Mouse (Mus musculus) E14TG2a.4 (cell line): ENCODE data around the gene Gast.
A peak's percentile ranks its signal among the peaks of the same experiment; 100 is the strongest.
"Not testable (repeated sequence)": the region's sequence is repeated elsewhere in the genome, so short reads cannot be mapped to it uniquely, and the experiment has no call there.

Experiments used
- H3K27me3 ChIP-seq: 2 replicates; pipeline ENCODE4 v1.6.1; 2014; ENCODE audit warnings: low read length, control low read depth; ENCODE audit not compliant: insufficient read depth
- H3K36me3 ChIP-seq: 2 replicates; pipeline ENCODE4 v1.6.1; 2014; ENCODE audit warnings: low read length, control low read depth; ENCODE audit not compliant: insufficient read depth
- H3K4me1 ChIP-seq: replicated peaks from 2 replicates; pipeline ENCODE4 v1.6.1; 2014; ENCODE audit warnings: low read depth, low read length, control low read depth
- H3K4me3 ChIP-seq: replicated peaks from 2 replicates; pipeline ENCODE4 v1.5.1; 2014; ENCODE audit warnings: mild to moderate bottlenecking, low read length
- H3K9me3 ChIP-seq: 2 replicates; pipeline ENCODE4 v1.6.1; 2014; ENCODE audit warnings: low read length, control low read depth
- CTCF ChIP-seq: conservative IDR thresholded peaks from 2 replicates; pipeline ENCODE4 v1.5.1; 2014; ENCODE audit warnings: low read length
- NANOG ChIP-seq: IDR thresholded peaks from 2 replicates; pipeline ENCODE4 v1.6.1; 2014; ENCODE audit warnings: borderline replicate concordance, low read length, mixed read lengths
- POU5F1 ChIP-seq: IDR thresholded peaks from 2 replicates; pipeline ENCODE4 v1.6.1; 2014; ENCODE audit warnings: low read length, borderline replicate concordance

The Gast gene

DNA sequence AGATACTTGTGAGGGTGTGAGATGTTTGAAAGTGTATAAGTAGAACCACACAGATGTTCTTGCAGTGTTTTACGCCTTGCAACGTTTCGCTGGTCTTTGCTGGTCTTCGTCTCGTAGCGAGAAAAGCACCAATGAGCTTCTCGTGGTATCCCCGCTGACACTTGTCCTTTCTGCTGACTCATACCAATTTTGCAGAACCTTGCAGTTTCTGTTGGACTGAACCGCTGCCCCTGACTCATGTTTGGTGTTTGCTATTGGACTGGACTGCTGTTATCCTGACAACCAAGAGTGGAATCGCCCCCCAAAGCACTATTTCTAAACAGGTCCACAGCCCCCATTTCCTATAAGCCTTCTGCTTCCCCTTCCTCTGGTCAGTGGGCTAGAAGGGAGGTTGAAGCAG is 10.1 kb downstream of the Gast start:
- peaks cover 42% of the 10 kb centered on the region for H3K4me1 ChIP-seq
- no peaks in the 10 kb centered on the region; the same call in 1 of the 2 replicates for H3K9me3 ChIP-seq
- no peak for TF ChIP-seq NANOG
- no peak for TF ChIP-seq CTCF
- TF ChIP-seq POU5F1 = no peak
- no peak overlapping the region for H3K4me3 ChIP-seq
- H3K36me3 ChIP-seq = peaks cover 17% of the 10 kb centered on the region
- no peaks in the 10 kb centered on the region for H3K27me3 ChIP-seq

GRCm38 (mm10) chr11:100352076-100352857 is 18.1 kb downstream of the Gast start:
- no peak for TF ChIP-seq NANOG
- TF ChIP-seq POU5F1 = no peak
- no peak; the same call in 1 of the 2 replicates for TF ChIP-seq CTCF

GRCm38 (mm10) chr11:100355151-100355951 is 21.1 kb downstream of the Gast start:
- Histone ChIP-seq H3K27me3 (peaks cover 15% of the 10 kb centered on the region), H3K4me3 (peak overlapping the region; percentile 95), H3K4me1 (peaks cover 70% of the 10 kb centered on the region), H3K36me3 (peaks cover 41% of the 10 kb centered on the region), H3K9me3 (no peaks in the 10 kb centered on the region)
- TF ChIP-seq CTCF (no peak), NANOG (no peak), POU5F1 (no peak)

More at GRCm38 (mm10) chr11:100352076-100352857, 18.1 kb downstream of the Gast start:
- peaks cover 67% of the 10 kb centered on the region for H3K36me3 ChIP-seq
- H3K27me3 ChIP-seq = peaks cover 12% of the 10 kb centered on the region
- no peaks in the 10 kb centered on the region for H3K9me3 ChIP-seq
- H3K4me3 ChIP-seq = no peak overlapping the region
- H3K4me1 ChIP-seq = peaks cover 77% of the 10 kb centered on the region

- H3K27me3 ChIP-seq = peaks cover 15% of the 10 kb centered on the region
- TF ChIP-seq CTCF (no peak), NANOG (no peak), POU5F1 (no peak)
- peak within 1 kb of the TSS; percentile 95 for H3K4me3 ChIP-seq
- H3K4me1 ChIP-seq = peaks cover 69% of the 10 kb centered on the region
- H3K9me3 ChIP-seq = no peaks in the 10 kb centered on the region
- H3K36me3 ChIP-seq = peaks cover 36% of the 10 kb centered on the region
Observed at GRCm38 (mm10) chr11:100355972-100356818, 22.0 kb downstream of the Gast start, which contains the start of gene Hap1. Gene Hap1 (minus strand): TSS chr11:100356128.

- peaks cover 30% of the 10 kb centered on the region for H3K36me3 ChIP-seq
- H3K4me1 ChIP-seq = peaks cover 63% of the 10 kb centered on the region
- H3K9me3 ChIP-seq = no peaks in the 10 kb centered on the region
- H3K4me3 ChIP-seq = peak overlapping the region; percentile 95
- TF ChIP-seq CTCF (no peak), NANOG (no peak), POU5F1 (no peak)
- peaks cover 15% of the 10 kb centered on the region for H3K27me3 ChIP-seq
Observed at GRCm38 (mm10) chr11:100356819-100357211, 22.6 kb downstream of the Gast start.

GRCm38 (mm10) chr11:100357408-100357807 is 23.2 kb downstream of the Gast start:
- H3K9me3 ChIP-seq = no peaks in the 10 kb centered on the region
- H3K4me3 ChIP-seq = peak overlapping the region; percentile 95; the same call in 1 of the 2 replicates
- peaks cover 24% of the 10 kb centered on the region for H3K36me3 ChIP-seq
- H3K27me3 ChIP-seq = peaks cover 15% of the 10 kb centered on the region
- peaks cover 57% of the 10 kb centered on the region for H3K4me1 ChIP-seq
- TF ChIP-seq POU5F1 = no peak
- TF ChIP-seq CTCF = peak; percentile 13; the same call in 1 of the 2 replicates

DNA sequence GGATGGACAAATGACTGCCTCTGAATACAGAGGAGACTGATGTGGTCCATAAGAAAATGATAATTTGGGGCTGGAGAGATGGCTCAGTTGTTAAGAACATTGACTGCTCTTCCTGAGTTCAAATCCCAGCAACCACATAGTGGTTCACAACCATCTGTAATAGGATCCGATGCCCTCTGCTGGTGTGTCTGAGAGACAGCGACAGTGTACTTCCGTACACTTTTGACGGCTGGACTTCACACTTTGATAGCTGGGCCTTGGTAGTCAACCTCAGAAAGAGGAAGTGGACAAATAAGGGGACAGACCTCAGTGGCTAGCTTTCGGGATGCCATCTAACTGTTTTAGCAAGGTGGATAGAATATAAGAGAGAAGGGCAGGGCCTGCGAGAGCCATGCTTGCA is 26.0 kb downstream of the Gast start:
- Histone ChIP-seq H3K27me3 (peaks cover 18% of the 10 kb centered on the region), H3K36me3 (no peaks in the 10 kb centered on the region), H3K9me3 (no peaks in the 10 kb centered on the region), H3K4me1 (peaks cover 53% of the 10 kb centered on the region), H3K4me3 (no peak overlapping the region)
- no peak for TF ChIP-seq POU5F1
- TF ChIP-seq CTCF = no peak
- no peak for TF ChIP-seq NANOG

GRCm38 (mm10) chr11:100361059-100361458 is 26.9 kb downstream of the Gast start:
- H3K4me3 ChIP-seq, H3K9me3 ChIP-seq, H3K36me3 ChIP-seq: not testable (repeated sequence)
- H3K4me1 ChIP-seq = peaks cover 60% of the 10 kb centered on the region
- H3K27me3 ChIP-seq = peaks cover 11% of the 10 kb centered on the region
